Mouse (Mus musculus) C2C12 (cell line): ENCODE measurements at regions not wholly inside any gene's neighbourhood (a gene's known extent, or its start where the extent isn't known, plus 50 kb on each side); places are given as distances from the start of the nearest gene placed in this dataset.

Experiments
- H3K27me3 ChIP-seq: one replicate; pipeline ENCODE4 v1.6.1; 2011; ENCODE audit not compliant: control insufficient read depth, insufficient read depth, insufficient read length
- H3K36me3 ChIP-seq: one replicate; pipeline ENCODE4 v1.6.1; 2011; ENCODE audit not compliant: control insufficient read depth, insufficient read depth
- H3K4me3 ChIP-seq: one replicate; pipeline ENCODE4 v1.5.1; 2011; ENCODE audit warnings: mild to moderate bottlenecking, control low read depth; ENCODE audit not compliant: poor library complexity, insufficient read depth, severe bottlenecking
- H3K79me2 ChIP-seq: one replicate; pipeline ENCODE4 v1.6.1; 2011; ENCODE audit not compliant: control insufficient read depth, insufficient read depth
- H3K79me3 ChIP-seq: one replicate; pipeline ENCODE4 v1.6.1; 2011; ENCODE audit warnings: low read depth, control low read depth
- H3ac ChIP-seq: one replicate; pipeline ENCODE3; 2011; ENCODE audit warnings: low read depth; ENCODE audit not compliant: control insufficient read depth, insufficient read length
- CEBPB ChIP-seq: IDR thresholded peaks from one replicate; pipeline ENCODE4 v1.6.1; 2011; ENCODE audit warnings: low read depth, mild to moderate bottlenecking, control low read depth, moderate library complexity
- CTCF ChIP-seq: IDR thresholded peaks from one replicate; pipeline ENCODE4 v1.5.1; 2011; ENCODE audit not compliant: control insufficient read depth, insufficient read depth, insufficient read length
- FOSL1 ChIP-seq: IDR thresholded peaks from one replicate; pipeline ENCODE4 v1.8.0; 2011; ENCODE audit warnings: mild to moderate bottlenecking, low read length; ENCODE audit not compliant: poor library complexity, insufficient read depth, severe bottlenecking
- MAX ChIP-seq: IDR thresholded peaks from one replicate; pipeline ENCODE4 v1.6.1; 2011; ENCODE audit warnings: mild to moderate bottlenecking, control low read depth
- MYOD1 ChIP-seq: IDR thresholded peaks from one replicate; pipeline ENCODE4 v1.6.1; 2011; ENCODE audit warnings: low read depth; ENCODE audit not compliant: control insufficient read depth, insufficient read length
- MYOG ChIP-seq: IDR thresholded peaks from one replicate; pipeline ENCODE4 v1.6.1; 2011; ENCODE audit not compliant: control insufficient read depth, insufficient read length; ENCODE audit errors: extremely low read depth
- USF1 ChIP-seq: IDR thresholded peaks from one replicate; pipeline ENCODE4 v1.6.1; 2011; ENCODE audit warnings: low read depth, mild to moderate bottlenecking, control low read depth, moderate library complexity

DNA sequence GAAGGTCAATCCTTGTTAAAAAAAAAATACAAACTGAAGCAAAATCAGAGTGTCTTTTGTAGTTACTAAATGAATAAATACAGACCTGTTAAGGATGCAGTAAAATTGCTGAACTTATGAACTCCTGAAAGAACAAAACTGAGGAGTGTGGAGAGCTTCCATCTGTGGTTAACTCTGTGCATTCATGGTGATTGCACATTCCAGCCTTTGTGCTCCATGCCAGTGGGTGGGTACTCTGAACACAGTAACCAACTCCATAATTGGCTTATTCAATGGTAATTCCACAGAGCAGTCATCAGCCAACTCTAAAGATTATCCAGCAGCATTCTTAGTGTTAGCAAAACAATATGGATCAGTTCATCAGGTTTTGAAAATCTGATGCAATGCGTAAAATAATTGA, 599.2 kb downstream of the Tns3 start:
- Histone ChIP-seq H3K27me3 (no peaks in the 10 kb centered on the region), H3K36me3 (no peaks in the 10 kb centered on the region), H3ac (no peak overlapping the region), H3K4me3 (no peak overlapping the region), H3K79me3 (no peaks in the 10 kb centered on the region), H3K79me2 (no peaks in the 10 kb centered on the region)
- TF ChIP-seq CTCF, result no peak
- no peak for TF ChIP-seq MAX
- TF ChIP-seq MYOD1, result no peak
- no peak for TF ChIP-seq MYOG
- TF ChIP-seq USF1, result no peak
- TF ChIP-seq FOSL1, result no peak
- TF ChIP-seq CEBPB, result no peak

DNA sequence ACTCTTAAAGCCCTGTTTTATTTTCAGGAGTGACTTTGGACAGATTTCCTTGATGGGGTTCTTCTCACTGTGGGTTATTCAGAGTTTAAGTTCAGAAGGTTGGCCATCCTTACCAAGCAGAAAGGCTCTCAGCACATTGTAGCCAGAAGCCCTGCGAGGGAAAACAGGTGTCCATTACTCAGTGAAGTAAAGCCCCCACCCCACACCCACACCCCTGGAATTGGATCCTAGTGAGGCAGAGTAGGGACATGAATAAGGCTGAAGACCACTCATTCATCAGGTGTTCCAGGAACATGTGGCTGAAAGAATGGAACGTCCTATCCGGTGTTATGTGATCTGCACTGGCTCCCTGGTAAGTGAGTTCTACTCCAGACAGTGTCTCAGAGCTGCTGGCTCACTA, 602.3 kb downstream of the Tns3 start:
- Histone ChIP-seq H3K4me3 (no peak overlapping the region), H3K79me3 (no peaks in the 10 kb centered on the region), H3ac (no peak overlapping the region), H3K36me3 (no peaks in the 10 kb centered on the region), H3K79me2 (no peaks in the 10 kb centered on the region), H3K27me3 (no peaks in the 10 kb centered on the region)
- no peak for TF ChIP-seq FOSL1
- TF ChIP-seq USF1, result no peak
- TF ChIP-seq CTCF, result no peak
- TF ChIP-seq MAX, result no peak
- TF ChIP-seq CEBPB, result no peak
- no peak for TF ChIP-seq MYOG

DNA sequence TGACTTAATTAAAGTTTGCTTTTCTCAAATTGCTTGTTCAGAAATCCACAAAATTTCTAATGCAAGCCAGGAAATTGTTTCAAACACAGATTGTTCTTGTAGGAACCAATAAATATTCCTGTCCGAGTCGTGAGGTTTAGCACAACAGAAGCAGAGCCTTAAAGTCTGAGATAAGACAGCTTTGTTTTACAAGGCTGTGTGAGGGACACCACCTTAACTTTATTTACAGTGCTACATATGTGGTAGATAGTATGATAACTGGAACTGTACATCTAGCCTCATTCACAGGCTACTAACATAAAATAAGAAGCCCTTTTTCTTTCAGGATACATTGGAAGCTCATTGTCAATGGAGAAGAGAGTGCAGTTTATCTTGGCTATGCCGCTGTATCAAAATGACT, 602.8 kb downstream of the Tns3 start:
- no peak for TF ChIP-seq MYOD1
- no peak for TF ChIP-seq MAX
- no peak for TF ChIP-seq MYOG
- TF ChIP-seq CEBPB, result no peak
- TF ChIP-seq USF1, result no peak
- TF ChIP-seq CTCF, result no peak
- TF ChIP-seq FOSL1, result no peak
- H3K36me3 ChIP-seq, result no peaks in the 10 kb centered on the region
- H3K79me2 ChIP-seq, result no peaks in the 10 kb centered on the region
- no peaks in the 10 kb centered on the region for H3K27me3 ChIP-seq
- H3K79me3 ChIP-seq, result no peaks in the 10 kb centered on the region
- H3K4me3 ChIP-seq, result no peak overlapping the region
- H3ac ChIP-seq, result no peak overlapping the region

DNA sequence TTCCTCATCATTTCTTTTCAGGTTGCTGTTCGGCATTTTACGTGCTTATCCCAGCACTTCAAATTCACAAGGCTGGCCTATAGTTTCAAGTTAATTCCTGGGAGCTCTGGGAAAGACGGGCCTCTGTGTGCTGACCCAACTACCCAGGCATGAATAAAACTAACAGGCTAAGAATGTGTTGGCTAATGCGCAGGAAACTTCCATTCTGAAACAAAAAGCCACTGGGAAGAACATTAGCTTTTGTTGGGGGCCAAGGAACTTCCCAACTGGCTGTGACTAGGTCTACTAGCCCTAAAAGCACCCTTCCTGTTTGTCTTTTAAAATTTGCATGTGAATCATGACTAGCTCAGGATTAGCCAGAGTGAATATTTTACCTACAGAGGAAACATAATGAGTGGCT, 612.8 kb downstream of the Tns3 start:
- Histone ChIP-seq H3K79me2 (no peaks in the 10 kb centered on the region), H3K79me3 (no peaks in the 10 kb centered on the region), H3ac (no peak overlapping the region), H3K36me3 (no peaks in the 10 kb centered on the region), H3K4me3 (no peak overlapping the region), H3K27me3 (no peaks in the 10 kb centered on the region)
- TF ChIP-seq USF1 (no peak), MAX (no peak), CTCF (no peak), MYOD1 (no peak), FOSL1 (no peak), CEBPB (no peak), MYOG (no peak)

DNA sequence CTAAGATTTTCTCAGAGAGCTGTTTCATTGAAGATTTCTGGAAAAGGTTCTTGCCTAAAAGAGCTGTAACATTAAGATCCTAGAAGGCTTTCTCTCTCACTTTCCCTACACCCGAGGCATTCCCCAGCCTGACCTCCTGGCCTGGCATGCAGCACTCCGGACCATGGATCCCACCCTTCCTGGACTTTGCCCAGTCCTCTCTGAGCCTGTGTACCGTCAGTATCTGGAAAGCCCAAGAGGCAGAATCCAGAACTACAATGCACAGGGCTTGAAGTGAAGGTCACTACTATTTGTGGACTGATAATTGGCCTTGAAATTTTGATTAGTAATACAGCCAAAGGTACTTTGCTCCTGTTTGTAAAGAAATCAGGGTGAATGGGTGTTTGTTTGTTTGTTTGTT, 619.2 kb downstream of the Tns3 start:
- H3K79me2 ChIP-seq, result no peaks in the 10 kb centered on the region
- TF ChIP-seq MYOG, result no peak
- TF ChIP-seq MYOD1, result no peak
- TF ChIP-seq MAX, result no peak
- TF ChIP-seq USF1, result no peak
- no peak for TF ChIP-seq CEBPB
- no peak for TF ChIP-seq FOSL1
- TF ChIP-seq CTCF, result no peak
- H3K36me3 ChIP-seq, result no peaks in the 10 kb centered on the region
- no peak overlapping the region for H3ac ChIP-seq
- no peak overlapping the region for H3K4me3 ChIP-seq
- H3K79me3 ChIP-seq, result no peaks in the 10 kb centered on the region
- no peaks in the 10 kb centered on the region for H3K27me3 ChIP-seq

DNA sequence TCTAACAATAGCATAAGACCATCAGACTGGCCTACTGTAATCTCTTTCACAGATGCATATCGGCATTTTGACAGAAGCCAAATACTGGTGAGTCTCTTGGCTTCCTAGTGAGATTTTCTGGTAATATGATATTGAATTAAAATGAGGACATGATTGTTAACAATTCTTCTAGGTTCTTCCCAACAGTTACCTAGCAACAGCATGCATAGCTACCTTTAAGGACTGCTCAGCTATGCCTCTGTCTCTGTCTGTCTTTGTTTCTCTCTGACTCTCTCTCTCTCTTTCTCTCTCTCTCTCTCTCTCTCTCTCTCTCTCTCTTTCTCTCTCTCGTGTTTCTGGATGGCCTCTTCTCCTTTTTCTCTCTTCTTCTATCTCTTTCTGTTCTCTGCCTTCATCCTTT, 634.2 kb downstream of the Tns3 start:
- no peaks in the 10 kb centered on the region for H3K79me3 ChIP-seq
- H3K36me3 ChIP-seq, result no peaks in the 10 kb centered on the region
- H3K4me3 ChIP-seq, result no peak overlapping the region
- H3K79me2 ChIP-seq, result no peaks in the 10 kb centered on the region
- no peaks in the 10 kb centered on the region for H3K27me3 ChIP-seq
- no peak overlapping the region for H3ac ChIP-seq
- no peak for TF ChIP-seq CEBPB
- no peak for TF ChIP-seq MYOG
- TF ChIP-seq MAX, result no peak
- no peak for TF ChIP-seq CTCF
- TF ChIP-seq FOSL1, result no peak
- TF ChIP-seq MYOD1, result no peak
- no peak for TF ChIP-seq USF1
